Mouse (Mus musculus): ENCODE results near the gene Ccr10. TPM values are rescaled to one million over a fixed set of nuclear protein-coding genes. Genes with fewer than 3 reads are reported as not detected.

Ccr10 gene
- polyA plus RNA-seq, 1 experiment from 2014 or later: 0.20 TPM

- 89% methylated on average over 12 of the region's 12 CpGs for WGBS
- peaks cover 25% of the 10 kb centered on the region for H3K27me3 ChIP-seq (ENCODE audit: insufficient read depth, poor library complexity, severe bottlenecking)
- DNase-seq (ENCODE audit: low spot score): no peak
- 0 out of 2 replicates have a peak overlapping the region, but pooled peaks have one; percentile 35 for H3K27ac ChIP-seq
- H3K36me3 ChIP-seq: no peaks in the 10 kb centered on the region
- peaks cover 35% of the 10 kb centered on the region for H3K4me1 ChIP-seq (replicated peaks)
- no peaks in the 10 kb centered on the region for H3K9me3 ChIP-seq
- no peak overlapping the region for H3K4me3 ChIP-seq
These were observed 9.7 kb upstream of the Ccr10 start for GRCm38 (mm10) chr11:101184984-101185383.

- H3K27me3 ChIP-seq (ENCODE audit: insufficient read depth, poor library complexity, severe bottlenecking): peaks cover 44% of the 10 kb centered on the region
- 79% methylated on average over 14 of the region's 14 CpGs for WGBS
- DNase-seq (ENCODE audit: low spot score): no peak
These were observed 7.7 kb upstream of the Ccr10 start for GRCm38 (mm10) chr11:101182771-101183517.

GRCm38 (mm10) chr11:101181961-101182360 lies 6.7 kb upstream of the Ccr10 start:
- Histone ChIP-seq H3K27ac (no peak overlapping the region), H3K4me3 (no peak overlapping the region), H3K27me3 (ENCODE audit: insufficient read depth, poor library complexity, severe bottlenecking) (peaks cover 53% of the 10 kb centered on the region), H3K36me3 (no peaks in the 10 kb centered on the region), H3K9me3 (no peaks in the 10 kb centered on the region), H3K4me1 (replicated peaks) (peaks cover 31% of the 10 kb centered on the region)
- no peak for DNase-seq (ENCODE audit: low spot score)
- WGBS: 94% methylated on average over 11 of the region's 11 CpGs

More at GRCm38 (mm10) chr11:101182771-101183517, 7.7 kb upstream of the Ccr10 start:
- Histone ChIP-seq H3K4me1 (replicated peaks) (peaks cover 23% of the 10 kb centered on the region), H3K4me3 (no peak overlapping the region), H3K27ac (peak overlapping the region; percentile 40; the same call in 1 of the 2 replicates), H3K36me3 (no peaks in the 10 kb centered on the region), H3K9me3 (no peaks in the 10 kb centered on the region)

- Histone ChIP-seq H3K9me3 (no peaks in the 10 kb centered on the region), H3K4me3 (no peak overlapping the region), H3K27ac (no peak overlapping the region), H3K4me1 (replicated peaks) (peaks cover 39% of the 10 kb centered on the region), H3K36me3 (no peaks in the 10 kb centered on the region), H3K27me3 (ENCODE audit: insufficient read depth, poor library complexity, severe bottlenecking) (peaks cover 62% of the 10 kb centered on the region)
- peak; percentile 74 for DNase-seq (ENCODE audit: low spot score)
- WGBS: 42% methylated on average over 10 of the region's 10 CpGs
These were observed 5.8 kb upstream of the Ccr10 start for GRCm38 (mm10) chr11:101180846-101181740.

GRCm38 (mm10) chr11:101180261-101180660 lies 5.0 kb upstream of the Ccr10 start:
- Histone ChIP-seq H3K4me1 (replicated peaks) (peaks cover 46% of the 10 kb centered on the region), H3K27ac (no peak overlapping the region), H3K4me3 (no peak overlapping the region), H3K36me3 (no peaks in the 10 kb centered on the region), H3K27me3 (ENCODE audit: insufficient read depth, poor library complexity, severe bottlenecking) (peaks cover 70% of the 10 kb centered on the region), H3K9me3 (no peaks in the 10 kb centered on the region)
- no peak for DNase-seq (ENCODE audit: low spot score)
- 62% methylated on average over 17 of the region's 17 CpGs for WGBS

- 79% methylated on average over 15 of the region's 15 CpGs for WGBS
- H3K4me3 ChIP-seq: no peak overlapping the region
- H3K4me1 ChIP-seq (replicated peaks): peaks cover 54% of the 10 kb centered on the region
- peaks cover 80% of the 10 kb centered on the region for H3K27me3 ChIP-seq (ENCODE audit: insufficient read depth, poor library complexity, severe bottlenecking)
- H3K9me3 ChIP-seq: no peaks in the 10 kb centered on the region
- H3K36me3 ChIP-seq: no peaks in the 10 kb centered on the region
- no peak for DNase-seq (ENCODE audit: low spot score)
- H3K27ac ChIP-seq: no peak overlapping the region
These were observed 4.1 kb upstream of the Ccr10 start for GRCm38 (mm10) chr11:101179306-101179705.

- Histone ChIP-seq H3K9me3 (no peaks in the 10 kb centered on the region), H3K27ac (no peak overlapping the region; the same call in 1 of the 2 replicates), H3K4me1 (replicated peaks) (peaks cover 57% of the 10 kb centered on the region), H3K4me3 (peak overlapping the region; percentile 21; the same call in 1 of the 2 replicates), H3K27me3 (ENCODE audit: insufficient read depth, poor library complexity, severe bottlenecking) (peaks cover 81% of the 10 kb centered on the region), H3K36me3 (no peaks in the 10 kb centered on the region)
- DNase-seq (ENCODE audit: low spot score): no peak
- 49% methylated on average over 36 of the region's 36 CpGs for WGBS
These were observed 3.1 kb upstream of the Ccr10 start for GRCm38 (mm10) chr11:101178061-101179058.

- H3K4me3 ChIP-seq: peak overlapping the region; percentile 45; the same call in 1 of the 2 replicates
- peaks cover 61% of the 10 kb centered on the region for H3K4me1 ChIP-seq (replicated peaks)
- H3K36me3 ChIP-seq: no peaks in the 10 kb centered on the region
- WGBS: 28% methylated on average over 22 of the region's 22 CpGs
- DNase-seq (ENCODE audit: low spot score): peak; percentile 53
- peaks cover 86% of the 10 kb centered on the region for H3K27me3 ChIP-seq (ENCODE audit: insufficient read depth, poor library complexity, severe bottlenecking)
- H3K9me3 ChIP-seq: no peaks in the 10 kb centered on the region
- H3K27ac ChIP-seq: no peak overlapping the region
These were observed 1.9 kb upstream of the Ccr10 start for GRCm38 (mm10) chr11:101176933-101177773.

- peak overlapping the region; percentile 17; the same call in 1 of the 2 replicates for H3K27ac ChIP-seq
- peak overlapping the region; percentile 45 for H3K4me3 ChIP-seq
- H3K4me1 ChIP-seq (replicated peaks): peaks cover 69% of the 10 kb centered on the region
- DNase-seq (ENCODE audit: low spot score): peak; percentile 57
- 2% methylated on average over 25 of the region's 25 CpGs for WGBS
- H3K36me3 ChIP-seq: no peaks in the 10 kb centered on the region
- peaks cover 84% of the 10 kb centered on the region for H3K27me3 ChIP-seq (ENCODE audit: insufficient read depth, poor library complexity, severe bottlenecking)
- H3K9me3 ChIP-seq: no peaks in the 10 kb centered on the region
These were observed 961 bp upstream of the Ccr10 start for GRCm38 (mm10) chr11:101176117-101176691.

GRCm38 (mm10) chr11:101175636-101176116 lies 433 bp upstream of the Ccr10 start:
- Histone ChIP-seq H3K9me3 (no peaks in the 10 kb centered on the region), H3K27ac (no peak overlapping the region), H3K27me3 (ENCODE audit: insufficient read depth, poor library complexity, severe bottlenecking) (peaks cover 87% of the 10 kb centered on the region), H3K4me3 (peak overlapping the region; percentile 45), H3K4me1 (replicated peaks) (peaks cover 74% of the 10 kb centered on the region), H3K36me3 (no peaks in the 10 kb centered on the region)
- no peak for DNase-seq (ENCODE audit: low spot score)
- 12% methylated on average over 11 of the region's 11 CpGs for whole genome bisulfite sequencing

GRCm38 (mm10) chr11:101174389-101174745 lies 876 bp downstream of the Ccr10 start:
- peaks cover 87% of the 10 kb centered on the region for H3K4me1 ChIP-seq (replicated peaks)
- peaks cover 89% of the 10 kb centered on the region for H3K27me3 ChIP-seq (ENCODE audit: insufficient read depth, poor library complexity, severe bottlenecking)
- WGBS: 32% methylated on average over 9 of the region's 9 CpGs
- H3K36me3 ChIP-seq: no peaks in the 10 kb centered on the region
- no peaks in the 10 kb centered on the region for H3K9me3 ChIP-seq
- DNase-seq (ENCODE audit: low spot score): no peak
- peak overlapping the region; percentile 79 for H3K27ac ChIP-seq
- peak overlapping the region; percentile 46 for H3K4me3 ChIP-seq
